Mouse (Mus musculus) urinary bladder, adult 18-20 months (tissue): ENCODE results near the gene Zfp775.
A peak's percentile ranks its signal among the peaks of the same experiment; 100 is the strongest.

Source experiments
- DNase-seq, 2 experiments: peaks; one replicate each; pipeline ENCODE4 v3.0.0; 2022; ENCODE audit warnings: low spot score in 2 of 2, mixed read lengths in 2 of 2

Zfp775 gene

GRCm38 (mm10) chr6:48628808-48629660 lies 27.2 kb downstream of the Zfp775 start:
- no peak for DNase-seq

- no peak for DNase-seq
These were observed 27.8 kb downstream of the Zfp775 start for GRCm38 (mm10) chr6:48629661-48630034.

- DNase-seq, result peak in 1 of 2 experiments; percentile 62
These were observed 29.0 kb downstream of the Zfp775 start for GRCm38 (mm10) chr6:48630831-48631230.

GRCm38 (mm10) chr6:48635105-48635504 lies 33.2 kb downstream of the Zfp775 start:
- no peak for DNase-seq

GRCm38 (mm10) chr6:48636515-48636914 lies 34.7 kb downstream of the Zfp775 start:
- no peak for DNase-seq

- no peak for DNase-seq
These were observed 36.1 kb downstream of the Zfp775 start for GRCm38 (mm10) chr6:48637811-48638500.

- DNase-seq, result no peak
These were observed 36.7 kb downstream of the Zfp775 start for GRCm38 (mm10) chr6:48638553-48638952.

- no peak for DNase-seq
These were observed 39.5 kb downstream of the Zfp775 start for GRCm38 (mm10) chr6:48641391-48641790.

- DNase-seq, result no peak
These were observed 41.0 kb downstream of the Zfp775 start for GRCm38 (mm10) chr6:48642764-48643292.

- no peak for DNase-seq
These were observed 43.9 kb downstream of the Zfp775 start for GRCm38 (mm10) chr6:48645660-48646308.

- no peak for DNase-seq
These were observed 44.4 kb downstream of the Zfp775 start for GRCm38 (mm10) chr6:48646309-48646690.

GRCm38 (mm10) chr6:48646995-48647394 lies 45.1 kb downstream of the Zfp775 start, which contains the start of gene Gimap8:
Gimap8 (plus strand) TSS chr6:48647234.
- no peak for DNase-seq

- DNase-seq, result no peak
These were observed 45.7 kb downstream of the Zfp775 start for GRCm38 (mm10) chr6:48647611-48648010.

- no peak for DNase-seq
These were observed 46.9 kb downstream of the Zfp775 start for GRCm38 (mm10) chr6:48648779-48649178.

- no peak for DNase-seq
These were observed 48.2 kb downstream of the Zfp775 start for GRCm38 (mm10) chr6:48650041-48650440.

GRCm38 (mm10) chr6:48658721-48659120 lies 56.9 kb downstream of the Zfp775 start:
- no peak for DNase-seq

GRCm38 (mm10) chr6:48664750-48665149 lies 62.9 kb downstream of the Zfp775 start:
- no peak for DNase-seq

- no peak for DNase-seq
These were observed 63.6 kb downstream of the Zfp775 start for GRCm38 (mm10) chr6:48665471-48665870.

GRCm38 (mm10) chr6:48666159-48666586 lies 64.3 kb downstream of the Zfp775 start:
- no peak for DNase-seq

- DNase-seq, result no peak
These were observed 66.2 kb downstream of the Zfp775 start for GRCm38 (mm10) chr6:48668022-48668421.

- DNase-seq, result no peak
These were observed 67.6 kb downstream of the Zfp775 start for GRCm38 (mm10) chr6:48669446-48669969.
